Mouse (Mus musculus): ENCODE measurements around the gene Cry1. TPM values are rescaled to one million over a fixed set of nuclear protein-coding genes. Genes with fewer than 3 reads are reported as not detected.

Gene Cry1
- 37.7 and 39.4 TPM in 2 replicates for polyA plus RNA-seq (2015; fragmentation: Nextera tagmentation; extraction: Ambion mirVana)

GRCm38 (mm10) chr10:85184964-85185608 lies at the start of gene Cry1:
Cry1 (minus strand) TSS chr10:85185064.
- Histone ChIP-seq H3K9ac (peak within 1 kb of the TSS; percentile 87), H3K36me3 (peaks cover 4% of the 10 kb centered on the region; the same call in 1 of the 2 replicates), H3K27me3 (no peaks in the 10 kb centered on the region), H3K4me3 (peak within 1 kb of the TSS; percentile 90), H3K4me2 (replicated peaks) (peak within 1 kb of the TSS; percentile 97), H3K27ac (peak within 1 kb of the TSS; percentile 85), H3K9me3 (no peaks in the 10 kb centered on the region), H3K4me1 (peaks cover 16% of the 10 kb centered on the region)
- 0% methylated on average over 58 of the region's 75 CpGs for WGBS
- ATAC-seq (ENCODE audit: low FRiP score, low read depth), result peak; percentile 97

GRCm38 (mm10) chr10:85221771-85222050 lies 36.8 kb upstream of the Cry1 start:
- no peaks in the 10 kb centered on the region for H3K36me3 ChIP-seq
- no peak for ATAC-seq (ENCODE audit: low FRiP score, low read depth)
- H3K27ac ChIP-seq, result no peak overlapping the region
- peaks cover 7% of the 10 kb centered on the region for H3K4me1 ChIP-seq
- H3K4me2 ChIP-seq (replicated peaks), result peak overlapping the region; percentile 52
- 83% methylated on average over 6 of the region's 6 CpGs for WGBS
- H3K27me3 ChIP-seq, result 0 out of 2 replicates have a peak, but pooled peaks cover 3% of the 10 kb centered on the region
- H3K4me3 ChIP-seq, result no peak overlapping the region
- H3K9me3 ChIP-seq, result no peaks in the 10 kb centered on the region
- H3K9ac ChIP-seq, result no peak overlapping the region

GRCm38 (mm10) chr10:85220918-85221770 lies 36.3 kb upstream of the Cry1 start:
- Histone ChIP-seq H3K4me3 (no peak overlapping the region), H3K4me1 (peaks cover 7% of the 10 kb centered on the region), H3K27ac (no peak overlapping the region), H3K27me3 (0 out of 2 replicates have a peak, but pooled peaks cover 3% of the 10 kb centered on the region), H3K36me3 (no peaks in the 10 kb centered on the region), H3K9ac (no peak overlapping the region), H3K9me3 (no peaks in the 10 kb centered on the region), H3K4me2 (replicated peaks) (peak overlapping the region; percentile 52)
- 25% methylated on average over 22 of the region's 22 CpGs for WGBS
- peak; percentile 36; the same call in 1 of the 2 replicates for ATAC-seq (ENCODE audit: low FRiP score, low read depth)

GRCm38 (mm10) chr10:85214847-85215246 lies 30.0 kb upstream of the Cry1 start:
- 65% methylated on average over 5 of the region's 5 CpGs for WGBS
- Histone ChIP-seq H3K4me1 (no peaks in the 10 kb centered on the region), H3K36me3 (no peaks in the 10 kb centered on the region), H3K9ac (no peak overlapping the region), H3K27me3 (no peaks in the 10 kb centered on the region), H3K9me3 (peaks cover 5% of the 10 kb centered on the region), H3K4me3 (no peak overlapping the region), H3K4me2 (replicated peaks) (no peak overlapping the region), H3K27ac (no peak overlapping the region)
- ATAC-seq (ENCODE audit: low FRiP score, low read depth), result no peak

- Histone ChIP-seq H3K9me3 (peaks cover 5% of the 10 kb centered on the region), H3K4me2 (replicated peaks) (no peak overlapping the region), H3K27me3 (no peaks in the 10 kb centered on the region), H3K4me3 (no peak overlapping the region), H3K4me1 (no peaks in the 10 kb centered on the region), H3K36me3 (no peaks in the 10 kb centered on the region), H3K9ac (no peak overlapping the region), H3K27ac (no peak overlapping the region)
- 96% methylated on average over 5 of the region's 5 CpGs for WGBS
- ATAC-seq (ENCODE audit: low FRiP score, low read depth), result no peak
Observed at GRCm38 (mm10) chr10:85211673-85212072, 26.8 kb upstream of the Cry1 start.

- 68% methylated on average over 3 of the region's 3 CpGs for WGBS
- no peak for ATAC-seq (ENCODE audit: low FRiP score, low read depth)
- Histone ChIP-seq H3K9me3 (peaks cover 5% of the 10 kb centered on the region), H3K4me2 (replicated peaks) (no peak overlapping the region), H3K27me3 (no peaks in the 10 kb centered on the region), H3K9ac (no peak overlapping the region), H3K36me3 (no peaks in the 10 kb centered on the region), H3K4me3 (no peak overlapping the region), H3K27ac (no peak overlapping the region), H3K4me1 (no peaks in the 10 kb centered on the region)
Observed at GRCm38 (mm10) chr10:85210125-85210524, 25.3 kb upstream of the Cry1 start.

- no peak for ATAC-seq (ENCODE audit: low FRiP score, low read depth)
Observed at GRCm38 (mm10) chr10:85209119-85209605, 24.3 kb upstream of the Cry1 start.

GRCm38 (mm10) chr10:85205316-85205715 lies 20.5 kb upstream of the Cry1 start:
- Histone ChIP-seq H3K27me3 (no peaks in the 10 kb centered on the region), H3K27ac (no peak overlapping the region), H3K4me2 (replicated peaks) (no peak overlapping the region), H3K36me3 (no peaks in the 10 kb centered on the region), H3K9me3 (no peaks in the 10 kb centered on the region), H3K4me1 (no peaks in the 10 kb centered on the region), H3K4me3 (no peak overlapping the region), H3K9ac (no peak overlapping the region)
- no peak for ATAC-seq (ENCODE audit: low FRiP score, low read depth)
- WGBS, result 41% methylated on average over 2 of the region's 2 CpGs

More at GRCm38 (mm10) chr10:85209119-85209605, 24.3 kb upstream of the Cry1 start:
- H3K27me3 ChIP-seq, result no peaks in the 10 kb centered on the region
- H3K4me3 ChIP-seq, result no peak overlapping the region
- H3K9ac ChIP-seq, result no peak overlapping the region
- H3K9me3 ChIP-seq, result peaks cover 5% of the 10 kb centered on the region
- H3K27ac ChIP-seq, result no peak overlapping the region
- H3K4me1 ChIP-seq, result no peaks in the 10 kb centered on the region
- no peak overlapping the region for H3K4me2 ChIP-seq (replicated peaks)
- H3K36me3 ChIP-seq, result no peaks in the 10 kb centered on the region

- H3K36me3 ChIP-seq, result no peaks in the 10 kb centered on the region
- no peaks in the 10 kb centered on the region for H3K4me1 ChIP-seq
- no peaks in the 10 kb centered on the region for H3K27me3 ChIP-seq
- H3K27ac ChIP-seq, result no peak overlapping the region
- ATAC-seq (ENCODE audit: low FRiP score, low read depth), result no peak
- H3K4me3 ChIP-seq, result no peak overlapping the region
- H3K9me3 ChIP-seq, result no peaks in the 10 kb centered on the region
- 26% methylated on average over 7 of the region's 7 CpGs for WGBS
- H3K4me2 ChIP-seq (replicated peaks), result no peak overlapping the region
- no peak overlapping the region for H3K9ac ChIP-seq
Observed at GRCm38 (mm10) chr10:85204255-85204855, 19.5 kb upstream of the Cry1 start.

- Histone ChIP-seq H3K36me3 (no peaks in the 10 kb centered on the region), H3K9ac (no peak overlapping the region), H3K9me3 (no peaks in the 10 kb centered on the region), H3K4me1 (no peaks in the 10 kb centered on the region), H3K4me3 (no peak overlapping the region), H3K27me3 (no peaks in the 10 kb centered on the region), H3K27ac (no peak overlapping the region), H3K4me2 (replicated peaks) (no peak overlapping the region)
- no peak for ATAC-seq (ENCODE audit: low FRiP score, low read depth)
- WGBS, result 72% methylated on average over 5 of the region's 5 CpGs
Observed at GRCm38 (mm10) chr10:85194528-85194927, 9.7 kb upstream of the Cry1 start.

GRCm38 (mm10) chr10:85193321-85193720 lies 8.5 kb upstream of the Cry1 start:
- Histone ChIP-seq H3K9ac (no peak overlapping the region), H3K27ac (no peak overlapping the region), H3K9me3 (no peaks in the 10 kb centered on the region), H3K36me3 (no peaks in the 10 kb centered on the region), H3K27me3 (no peaks in the 10 kb centered on the region), H3K4me3 (no peak overlapping the region), H3K4me1 (no peaks in the 10 kb centered on the region), H3K4me2 (replicated peaks) (no peak overlapping the region)
- WGBS, result 76% methylated on average over 3 of the region's 3 CpGs
- ATAC-seq (ENCODE audit: low FRiP score, low read depth), result no peak

GRCm38 (mm10) chr10:85190652-85191051 lies 5.8 kb upstream of the Cry1 start:
- H3K27ac ChIP-seq, result no peak overlapping the region
- no peaks in the 10 kb centered on the region for H3K27me3 ChIP-seq
- H3K9ac ChIP-seq, result no peak overlapping the region
- H3K36me3 ChIP-seq, result no peaks in the 10 kb centered on the region
- no peak overlapping the region for H3K4me2 ChIP-seq (replicated peaks)
- H3K4me1 ChIP-seq, result peaks cover 7% of the 10 kb centered on the region
- no peak overlapping the region for H3K4me3 ChIP-seq
- H3K9me3 ChIP-seq, result no peaks in the 10 kb centered on the region
- no peak for ATAC-seq (ENCODE audit: low FRiP score, low read depth)

Measured in limb, embryonic 13.5 days (tissue).